Mouse (Mus musculus) gonadal fat pad, adult 2 months (tissue): ENCODE measurements around the gene Twsg1. TPM values are rescaled to one million over a fixed set of nuclear protein-coding genes. Genes with fewer than 3 reads are reported as not detected.

Source experiments
- DNase-seq: peaks from one replicate; pipeline ENCODE4 v3.0.0-alpha.2; 2012; ENCODE audit warnings: low read depth
- polyA plus RNA-seq: library from polyadenylated mRNA; depleted of rRNA; stranded (reverse); fragments of >200 nt; gene quantifications from 2 replicates; pipeline ENCODE4 v1.2.3, GENCODE M21; 2012; rRNA removed

Gene Twsg1
- polyA plus RNA-seq, 1 experiment = 48.4 TPM

- no peak for DNase-seq
Observed at GRCm38 (mm10) chr17:65885697-65886529, 65.1 kb downstream of the Twsg1 start, which contains the start of gene Ralbp1. Ralbp1 (minus strand) TSS chr17:65885798.

GRCm38 (mm10) chr17:65885398-65885696 is 65.7 kb downstream of the Twsg1 start:
- no peak for DNase-seq

- peak; percentile 92 for DNase-seq
Observed at GRCm38 (mm10) chr17:65884691-65885397, 66.2 kb downstream of the Twsg1 start.

GRCm38 (mm10) chr17:65884061-65884669 is 66.9 kb downstream of the Twsg1 start:
- no peak for DNase-seq

GRCm38 (mm10) chr17:65877026-65877425 is 74.0 kb downstream of the Twsg1 start:
- DNase-seq = no peak

- DNase-seq = no peak
Observed at GRCm38 (mm10) chr17:65873834-65874233, 77.2 kb downstream of the Twsg1 start.

GRCm38 (mm10) chr17:65873156-65873555 is 77.9 kb downstream of the Twsg1 start:
- peak; percentile 74 for DNase-seq

- no peak for DNase-seq
Observed at GRCm38 (mm10) chr17:65872652-65873051, 78.4 kb downstream of the Twsg1 start.

GRCm38 (mm10) chr17:65872051-65872450 is 79.0 kb downstream of the Twsg1 start:
- DNase-seq = no peak

Other genes with a start within 250 kb of the Twsg1 start
- gene Rab31, start 178.5 kb downstream of the Twsg1 start, polyA plus RNA-seq = 15.9 and 19.4 TPM in 2 replicates
- 32.7 and 41.2 TPM in 2 replicates for gene Ppp4r1, start 168.7 kb downstream of the Twsg1 start, polyA plus RNA-seq
- 38.3 and 41.8 TPM in 2 replicates for gene Ralbp1, start 65.4 kb downstream of the Twsg1 start, polyA plus RNA-seq
- 5.4 and 7.5 TPM in 2 replicates for gene Ankrd12, start 125.9 kb upstream of the Twsg1 start, polyA plus RNA-seq
- 46.4 and 54.7 TPM in 2 replicates for gene Ndufv2, start 150.3 kb upstream of the Twsg1 start, polyA plus RNA-seq
- 37.1 and 45.8 TPM in 2 replicates for gene Washc1, start 160.3 kb upstream of the Twsg1 start, polyA plus RNA-seq
- gene Ddx11, start 172.3 kb upstream of the Twsg1 start, polyA plus RNA-seq = 2.6 and 2.8 TPM in 2 replicates